Mouse (Mus musculus): ENCODE data around the gene Fbxo21. TPM values are rescaled to one million over a fixed set of nuclear protein-coding genes. Genes with fewer than 3 reads are reported as not detected.

Fbxo21 gene
- total and polyA plus RNA-seq, 3 experiments: 10.7 to 19.3 (median 13.7) TPM

- dilution Hi-C loops (cut with MboI; ENCODE audit: extremely low pct_ligation_motif_present, extremely low pct_unique_long_range_greater_than_20kb, low sequenced_read_pairs): no loop called here
- no peak overlapping the region for H3K4me2 ChIP-seq (ENCODE audit: insufficient read depth, low read depth, poor library complexity, severe bottlenecking)
These were observed 50.7 kb downstream of the Fbxo21 start for GRCm38 (mm10) chr5:118027101-118027697.

GRCm38 (mm10) chr5:118027698-118028190 is 51.2 kb downstream of the Fbxo21 start, which contains the start of gene Tesc:
Gene Tesc (plus strand): TSS chr5:118027743.
- TF ChIP-seq ZC3H11A (IDR thresholded peaks at IDR 0.05; ENCODE audit: low read depth, low read length) (no peak), USF1 (IDR thresholded peaks at IDR 0.05; ENCODE audit: low read depth, low read length) (no peak), SMC3 (IDR thresholded peaks at IDR 0.05; ENCODE audit: low read depth, low read length) (no peak)

More at GRCm38 (mm10) chr5:118027101-118027697, 50.7 kb downstream of the Fbxo21 start:
- H3K79me2 ChIP-seq (replicated peaks; ENCODE audit: control insufficient read depth, extremely low read depth, insufficient read depth, poor library complexity, severe bottlenecking): no peaks in the 10 kb centered on the region
- no peak overlapping the region for H3K9ac ChIP-seq (ENCODE audit: insufficient read depth, low read depth)
- H3K4me1 ChIP-seq (ENCODE audit: control insufficient read depth in 1 of 2, insufficient read depth in 2 of 2): peaks cover 9 to 20% of the 10 kb centered on the region in 2 experiments
- TF ChIP-seq CHD2 (IDR thresholded peaks at IDR 0.05; ENCODE audit: low read length): no peak
- no peak for TF ChIP-seq NRF1 (IDR thresholded peaks at IDR 0.05; ENCODE audit: low read depth, low read length)
- TF ChIP-seq GABPA (IDR thresholded peaks at IDR 0.05; ENCODE audit: insufficient replicate concordance, low read depth, low read length): no peak
- no peak for TF ChIP-seq MAX (IDR thresholded peaks at IDR 0.05; ENCODE audit: low read length)
- peaks cover 3% of the 10 kb centered on the region for H3K27me3 ChIP-seq (replicated peaks)
- DNase-seq (ENCODE audit: extremely low read depth): no peak
- H3K27ac ChIP-seq (ENCODE audit: insufficient read depth, low read depth): no peak overlapping the region
- H3K36me3 ChIP-seq (replicated peaks in 1 of 2; ENCODE audit: control insufficient read depth in 1 of 2, insufficient read depth in 1 of 2, low read length in 1 of 2): no peaks in the 10 kb centered on the region
- H3K4me3 ChIP-seq (replicated peaks in 1 of 3; ENCODE audit: low read depth in 2 of 3, low read length in 2 of 3, poor library complexity in 1 of 3): no peak overlapping the region
- in situ Hi-C loops (cut with MboI; ENCODE audit: low pct_ligation_motif_present, low pct_unique_long_range_greater_than_20kb, low sequenced_read_pairs): no loop called here
- peaks cover 20% of the 10 kb centered on the region for H3K9me3 ChIP-seq (replicated peaks; ENCODE audit: low read length)

GRCm38 (mm10) chr5:118028191-118029034 is 51.9 kb downstream of the Fbxo21 start:
- H3K27me3 ChIP-seq (replicated peaks): peaks cover 3% of the 10 kb centered on the region
- no peaks in the 10 kb centered on the region for H3K79me2 ChIP-seq (replicated peaks; ENCODE audit: control insufficient read depth, extremely low read depth, insufficient read depth, poor library complexity, severe bottlenecking)
- H3K4me2 ChIP-seq (ENCODE audit: insufficient read depth, low read depth, poor library complexity, severe bottlenecking): peak overlapping the region; percentile 62
- H3K4me3 ChIP-seq (replicated peaks in 1 of 3; ENCODE audit: low read depth in 2 of 3, low read length in 2 of 3, poor library complexity in 1 of 3): peak overlapping the region in 2 of 3 experiments; percentile 52 to 60
- DNase-seq (ENCODE audit: extremely low read depth): no peak
- no peaks in the 10 kb centered on the region for H3K36me3 ChIP-seq (replicated peaks in 1 of 2; ENCODE audit: control insufficient read depth in 1 of 2, insufficient read depth in 1 of 2, low read length in 1 of 2)
- no peak overlapping the region for H3K27ac ChIP-seq (ENCODE audit: insufficient read depth, low read depth)
- H3K4me1 ChIP-seq (ENCODE audit: control insufficient read depth in 1 of 2, insufficient read depth in 2 of 2): peaks cover 9 to 22% of the 10 kb centered on the region in 2 experiments
- H3K9ac ChIP-seq (ENCODE audit: insufficient read depth, low read depth): no peak overlapping the region
- dilution Hi-C loops (cut with MboI; ENCODE audit: extremely low pct_ligation_motif_present, extremely low pct_unique_long_range_greater_than_20kb, low sequenced_read_pairs): no loop called here
- in situ Hi-C loops (cut with MboI; ENCODE audit: low pct_ligation_motif_present, low pct_unique_long_range_greater_than_20kb, low sequenced_read_pairs): no loop called here
- H3K9me3 ChIP-seq (replicated peaks; ENCODE audit: low read length): peaks cover 20% of the 10 kb centered on the region
- TF ChIP-seq IRF4 (IDR thresholded peaks at IDR 0.05; ENCODE audit: low read depth, low read length) (no peak), USF1 (IDR thresholded peaks at IDR 0.05; ENCODE audit: low read depth, low read length) (no peak), TBP (conservative IDR thresholded peaks at IDR 0.05; ENCODE audit: low read depth, low read length) (no peak), NELFE (IDR thresholded peaks at IDR 0.05; ENCODE audit: low read depth, low read length) (no peak), USF2 (conservative IDR thresholded peaks at IDR 0.05; ENCODE audit: low read depth, low read length) (no peak), ELF1 (IDR thresholded peaks at IDR 0.05; ENCODE audit: low read depth, low read length) (no peak), TCF12 (IDR thresholded peaks at IDR 0.05; ENCODE audit: low read depth, low read length) (no peak), ZC3H11A (IDR thresholded peaks at IDR 0.05; ENCODE audit: low read depth, low read length) (no peak), PAX5 (IDR thresholded peaks at IDR 0.05; ENCODE audit: low read length) (no peak), MEF2A (IDR thresholded peaks at IDR 0.05; ENCODE audit: borderline replicate concordance, low read depth, low read length) (no peak), ZNF384 (IDR thresholded peaks at IDR 0.05; ENCODE audit: low read depth, low read length) (no peak), RCOR1 (conservative IDR thresholded peaks at IDR 0.05; ENCODE audit: low read depth, low read length) (no peak), MYC (IDR thresholded peaks at IDR 0.05; ENCODE audit: low read depth, low read length) (no peak), ETS1 (conservative IDR thresholded peaks at IDR 0.05; ENCODE audit: low read depth, low read length) (no peak), MAFK (IDR thresholded peaks at IDR 0.05; ENCODE audit: insufficient replicate concordance, low read length) (no peak), ZKSCAN1 (IDR thresholded peaks at IDR 0.05; ENCODE audit: borderline replicate concordance, low read depth, low read length) (no peak; the same call in 1 of the 2 replicates), RAD21 (IDR thresholded peaks at IDR 0.05; ENCODE audit: low read depth, low read length) (no peak), CHD2 (IDR thresholded peaks at IDR 0.05; ENCODE audit: low read length) (no peak)

More at GRCm38 (mm10) chr5:118027698-118028190, 51.2 kb downstream of the Fbxo21 start, which contains the start of gene Tesc:
- Histone ChIP-seq H3K9me3 (replicated peaks; ENCODE audit: low read length) (peaks cover 20% of the 10 kb centered on the region), H3K36me3 (replicated peaks in 1 of 2; ENCODE audit: control insufficient read depth in 1 of 2, insufficient read depth in 1 of 2, low read length in 1 of 2) (no peaks in the 10 kb centered on the region), H3K9ac (ENCODE audit: insufficient read depth, low read depth) (no peak within 1 kb of the TSS), H3K4me1 (ENCODE audit: control insufficient read depth in 1 of 2, insufficient read depth in 2 of 2) (peaks cover 9 to 20% of the 10 kb centered on the region in 2 experiments), H3K27me3 (replicated peaks) (peaks cover 3% of the 10 kb centered on the region), H3K79me2 (replicated peaks; ENCODE audit: control insufficient read depth, extremely low read depth, insufficient read depth, poor library complexity, severe bottlenecking) (no peaks in the 10 kb centered on the region), H3K4me3 (replicated peaks in 1 of 3; ENCODE audit: low read depth in 2 of 3, low read length in 2 of 3, poor library complexity in 1 of 3) (peak within 1 kb of the TSS in 1 of 3 experiments; percentile 52), H3K4me2 (ENCODE audit: insufficient read depth, low read depth, poor library complexity, severe bottlenecking) (peak within 1 kb of the TSS; percentile 62; the same call in 1 of the 2 replicates), H3K27ac (ENCODE audit: insufficient read depth, low read depth) (no peak within 1 kb of the TSS)
- DNase-seq (ENCODE audit: extremely low read depth): no peak
- dilution Hi-C loops (cut with MboI; ENCODE audit: extremely low pct_ligation_motif_present, extremely low pct_unique_long_range_greater_than_20kb, low sequenced_read_pairs) (no loop called here), in situ Hi-C loops (cut with MboI; ENCODE audit: low pct_ligation_motif_present, low pct_unique_long_range_greater_than_20kb, low sequenced_read_pairs) (no loop called here)

Measured in CH12.LX (cell line).